Mouse (Mus musculus) hindbrain, embryonic 15.5 days (tissue): ENCODE data around the gene Gpr183. TPM values are rescaled to one million over a fixed set of nuclear protein-coding genes. Genes with fewer than 3 reads are reported as not detected.

Experiments
- ATAC-seq: fragments of 200-750 bp; cut with Nextera tagmentation; 2 replicates; pipeline ENCODE4 v1.8.0; 2017; ENCODE audit warnings: low read depth, moderate number of reproducible peaks, moderate TSS enrichment; ENCODE audit not compliant: low FRiP score
- H3K27ac ChIP-seq: fragments of 300-500 bp; sonication (generic); replicated peaks from 2 replicates; pipeline ENCODE4 v1.5.1; 2015; ENCODE audit warnings: mild to moderate bottlenecking, inconsistent platforms
- H3K27me3 ChIP-seq: fragments of 300-500 bp; sonication (generic); 2 replicates; pipeline ENCODE4 v1.6.1; 2015; ENCODE audit warnings: control low read depth, inconsistent platforms
- H3K36me3 ChIP-seq: fragments of 300-500 bp; sonication (generic); 2 replicates; pipeline ENCODE4 v1.6.1; 2015; ENCODE audit warnings: control low read depth, inconsistent platforms
- H3K4me1 ChIP-seq: fragments of 300-500 bp; sonication (generic); replicated peaks from 2 replicates; pipeline ENCODE4 v1.6.1; 2015; ENCODE audit warnings: control low read depth, inconsistent platforms
- H3K4me2 ChIP-seq: fragments of 300-500 bp; sonication (generic); 2 replicates; pipeline ENCODE4 v1.6.1; 2015; ENCODE audit warnings: moderate library complexity, mild to moderate bottlenecking, inconsistent platforms
- H3K4me3 ChIP-seq: fragments of 300-500 bp; sonication (generic); 2 replicates; pipeline ENCODE4 v1.5.1; 2015; ENCODE audit warnings: mild to moderate bottlenecking, inconsistent platforms
- H3K9ac ChIP-seq: fragments of 300-500 bp; sonication (generic); 2 replicates; pipeline ENCODE4 v1.6.1; 2015; ENCODE audit warnings: inconsistent platforms
- H3K9me3 ChIP-seq: fragments of 300-500 bp; sonication (generic); 2 replicates; pipeline ENCODE4 v1.6.1; 2016; ENCODE audit warnings: control low read depth, inconsistent platforms
- WGBS: fragments of 180-500 bp; shearing (Covaris S2); methylation state at CpG from one replicate; pipeline ENCODE4 v1.1.7; 2015; 5-methylcytosine and 5-hydroxymethylcytosine counted together
- polyA plus RNA-seq: library from polyadenylated mRNA; unstranded; fragments of >200 nt; fragmentation: Nextera tagmentation; extraction: Ambion mirVana; gene quantifications from 2 replicates; pipeline ENCODE4 v1.2.1, GENCODE M21; 2015

Gene Gpr183
- polyA plus RNA-seq, 1 experiment from 2014 or later, result 0.73 TPM

DNA sequence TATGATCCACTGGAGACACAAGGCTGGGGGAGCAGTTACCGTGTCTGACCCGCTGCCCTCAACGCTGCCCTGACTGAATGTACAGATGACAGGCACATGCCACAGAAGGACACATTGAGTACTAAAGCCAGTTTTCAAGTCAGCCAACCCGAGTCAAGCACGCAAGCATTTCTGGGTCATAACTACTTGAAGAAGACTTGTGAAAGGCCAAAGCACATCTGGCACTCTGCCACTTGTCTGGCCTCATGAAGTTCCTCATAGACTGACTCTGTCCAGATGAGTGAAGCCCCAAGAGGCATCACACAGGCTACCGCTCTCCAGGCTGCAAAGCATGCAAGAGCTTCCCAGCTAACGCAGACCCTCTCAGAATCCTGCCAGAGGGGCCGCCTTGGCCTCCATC, 31.8 kb upstream of the Gpr183 start:
- ATAC-seq, result no peak
- H3K4me3 ChIP-seq, result no peak overlapping the region
- H3K27ac ChIP-seq, result no peak overlapping the region
- no peaks in the 10 kb centered on the region for H3K9me3 ChIP-seq
- no peaks in the 10 kb centered on the region for H3K27me3 ChIP-seq
- no peaks in the 10 kb centered on the region for H3K4me1 ChIP-seq
- WGBS, result 94% methylated on average over 8 of the region's 8 CpGs
- H3K4me2 ChIP-seq, result no peak overlapping the region
- no peak overlapping the region for H3K9ac ChIP-seq
- H3K36me3 ChIP-seq, result peaks cover 8% of the 10 kb centered on the region; the same call in 1 of the 2 replicates

DNA sequence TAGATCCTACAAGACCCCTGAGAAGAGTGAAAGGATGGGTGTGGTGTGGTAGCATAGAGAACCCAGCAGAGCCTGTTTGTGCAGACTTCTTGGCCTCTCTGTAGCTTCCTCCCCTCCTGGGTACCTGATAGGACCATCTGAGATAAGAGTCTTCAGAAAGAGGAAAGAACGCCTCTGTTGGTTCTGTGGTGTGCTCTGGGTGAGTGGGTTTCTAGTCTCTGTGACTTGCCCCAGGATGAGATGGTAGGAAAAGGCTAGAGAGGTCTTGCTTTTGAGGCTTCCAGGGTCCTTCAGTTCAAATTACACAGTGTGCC, 30.5 kb upstream of the Gpr183 start:
- no peak overlapping the region for H3K27ac ChIP-seq
- WGBS, result 100% methylated on average over 1 of the region's 1 CpGs
- no peak for ATAC-seq
- no peaks in the 10 kb centered on the region for H3K4me1 ChIP-seq
- no peak overlapping the region for H3K4me3 ChIP-seq
- peaks cover 8% of the 10 kb centered on the region; the same call in 1 of the 2 replicates for H3K36me3 ChIP-seq
- no peaks in the 10 kb centered on the region for H3K27me3 ChIP-seq
- no peak overlapping the region for H3K9ac ChIP-seq
- H3K4me2 ChIP-seq, result no peak overlapping the region
- no peaks in the 10 kb centered on the region for H3K9me3 ChIP-seq

DNA sequence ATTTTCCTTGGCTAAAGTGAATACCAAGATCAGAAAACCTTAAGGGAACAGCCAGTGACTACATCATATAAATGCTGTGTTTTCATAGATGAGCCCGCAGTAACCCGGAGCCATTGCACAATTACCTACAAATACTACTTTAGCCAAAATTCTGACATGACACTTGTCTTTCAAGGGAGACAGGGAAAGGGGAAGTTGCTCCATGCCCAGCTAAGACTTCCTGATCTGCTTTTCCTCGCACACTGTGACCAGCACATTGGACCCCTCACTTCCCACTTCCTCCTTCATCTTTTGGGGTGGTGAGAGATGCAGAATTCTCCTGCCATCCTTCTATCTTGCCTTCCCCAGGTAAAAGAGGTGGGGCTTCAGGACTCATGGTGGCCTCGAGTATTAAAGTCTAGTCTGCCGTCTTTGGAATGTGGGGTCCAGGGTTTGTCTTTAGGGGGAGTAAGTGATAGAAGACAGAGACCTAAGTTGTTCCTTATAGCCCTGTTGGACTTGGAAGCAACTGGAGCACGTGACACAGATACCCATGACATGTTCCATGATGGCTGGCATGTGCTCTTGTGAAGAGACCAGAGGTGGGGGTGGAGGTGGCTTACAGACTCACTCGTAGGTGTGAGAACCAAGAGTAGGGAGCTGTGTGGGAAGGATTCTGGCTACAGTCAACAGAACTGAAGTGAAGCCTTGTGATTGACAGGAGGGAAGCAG, 30.0 kb upstream of the Gpr183 start:
- Histone ChIP-seq H3K4me3 (no peak overlapping the region), H3K4me2 (no peak overlapping the region), H3K36me3 (peaks cover 8% of the 10 kb centered on the region; the same call in 1 of the 2 replicates), H3K27ac (no peak overlapping the region), H3K4me1 (no peaks in the 10 kb centered on the region), H3K9ac (no peak overlapping the region), H3K9me3 (no peaks in the 10 kb centered on the region), H3K27me3 (no peaks in the 10 kb centered on the region)
- 97% methylated on average over 7 of the region's 7 CpGs for WGBS
- no peak for ATAC-seq

DNA sequence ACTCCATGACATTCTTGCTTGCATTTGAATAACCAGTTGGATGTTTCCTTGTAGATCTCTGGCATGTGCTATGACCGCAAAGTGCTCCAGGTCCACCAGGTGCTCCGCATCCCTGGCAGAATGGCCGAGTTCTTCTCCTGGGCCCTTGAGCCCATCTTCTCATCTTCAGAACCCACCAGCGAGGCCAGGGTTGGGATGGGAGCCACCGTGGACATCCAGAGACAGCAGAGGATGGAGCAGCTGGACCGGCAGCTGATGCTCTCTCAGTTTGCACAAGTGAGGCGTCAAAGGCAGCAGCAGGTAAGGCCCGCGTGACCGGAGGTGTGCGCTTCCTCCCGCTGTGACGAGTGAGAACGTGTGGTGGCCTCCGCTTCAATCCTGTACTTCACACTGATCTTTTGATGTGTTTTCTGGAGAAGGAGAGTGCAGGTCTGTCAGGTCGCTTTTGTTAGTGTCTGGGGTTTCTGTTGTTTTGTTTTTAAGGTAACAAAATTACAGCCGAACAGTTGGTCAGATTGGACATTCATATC, 29.2 kb upstream of the Gpr183 start:
- no peak overlapping the region for H3K9ac ChIP-seq
- H3K9me3 ChIP-seq, result no peaks in the 10 kb centered on the region
- H3K27me3 ChIP-seq, result no peaks in the 10 kb centered on the region
- ATAC-seq, result no peak
- H3K4me2 ChIP-seq, result no peak overlapping the region
- no peak overlapping the region for H3K4me3 ChIP-seq
- peaks cover 8% of the 10 kb centered on the region; the same call in 1 of the 2 replicates for H3K36me3 ChIP-seq
- 96% methylated on average over 17 of the region's 17 CpGs for WGBS
- H3K27ac ChIP-seq, result no peak overlapping the region
- no peaks in the 10 kb centered on the region for H3K4me1 ChIP-seq

DNA sequence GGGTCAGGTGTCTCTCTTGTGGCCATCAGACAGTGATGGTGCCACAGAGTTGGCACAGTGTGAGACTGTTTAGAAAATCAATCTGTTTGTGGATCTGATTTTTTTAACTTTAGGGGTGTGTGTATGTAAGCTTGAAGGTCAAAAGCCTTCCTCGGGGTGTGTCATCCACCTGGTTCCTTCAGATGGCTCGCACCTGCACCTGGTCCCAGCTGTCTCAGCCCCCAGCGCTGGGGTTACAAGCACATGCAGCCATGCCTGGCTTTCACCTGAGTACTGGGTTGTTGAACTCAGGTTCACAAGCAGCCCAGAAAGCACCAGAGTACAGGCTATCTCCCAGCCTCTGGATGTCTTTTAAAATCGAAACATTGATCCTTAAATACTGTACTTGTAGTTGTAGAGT, 28.6 kb upstream of the Gpr183 start:
- Histone ChIP-seq H3K27me3 (no peaks in the 10 kb centered on the region), H3K4me2 (no peak overlapping the region), H3K9me3 (no peaks in the 10 kb centered on the region), H3K4me3 (no peak overlapping the region), H3K9ac (no peak overlapping the region), H3K4me1 (no peaks in the 10 kb centered on the region), H3K36me3 (peaks cover 8% of the 10 kb centered on the region; the same call in 1 of the 2 replicates), H3K27ac (no peak overlapping the region)
- ATAC-seq, result no peak
- 97% methylated on average over 4 of the region's 4 CpGs for WGBS

DNA sequence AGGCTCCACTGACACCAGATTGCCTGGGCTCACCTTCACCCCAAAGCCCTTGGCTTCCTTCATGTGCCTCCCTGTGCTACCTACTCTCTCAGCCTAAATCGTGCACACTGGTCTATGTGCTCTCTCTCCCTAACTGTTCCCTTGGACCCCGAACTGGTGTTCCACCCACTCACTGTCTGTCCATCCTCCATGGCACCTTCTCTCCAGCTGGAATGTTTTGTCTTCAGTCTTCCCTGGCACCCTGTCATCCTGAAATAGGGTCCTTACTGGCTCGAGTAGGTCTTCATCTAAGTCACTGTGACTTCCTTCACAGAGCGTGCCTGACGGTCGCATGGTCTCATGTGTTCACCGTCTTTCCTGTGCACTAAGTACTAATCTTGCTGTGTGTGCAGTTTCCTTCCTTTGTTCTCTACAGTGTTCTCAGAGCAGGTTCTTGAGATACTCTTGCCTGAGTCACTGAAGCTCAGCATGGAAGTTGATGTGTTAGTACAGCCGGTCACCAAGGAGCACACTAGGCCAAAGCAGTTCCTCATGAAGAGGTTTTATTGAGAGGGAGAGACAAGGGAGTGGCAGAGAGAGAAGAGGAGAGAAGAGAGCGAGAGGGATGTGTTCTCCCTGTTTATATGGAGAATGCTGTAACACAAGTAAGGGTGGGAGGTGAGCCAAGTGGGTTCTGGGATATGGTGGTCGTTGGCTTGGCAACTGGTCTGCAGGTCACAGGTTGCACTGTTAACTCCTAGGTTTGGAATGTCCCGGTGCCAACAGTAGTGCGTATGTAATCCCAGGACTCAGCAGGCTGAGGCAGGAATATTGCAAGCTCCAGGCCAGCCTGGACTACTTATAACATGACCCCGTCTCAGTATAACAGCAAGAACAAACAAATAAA, 27.6 kb upstream of the Gpr183 start:
- Histone ChIP-seq H3K4me2 (no peak overlapping the region), H3K4me1 (no peaks in the 10 kb centered on the region), H3K36me3 (peaks cover 8% of the 10 kb centered on the region; the same call in 1 of the 2 replicates), H3K9me3 (no peaks in the 10 kb centered on the region), H3K27ac (no peak overlapping the region), H3K4me3 (no peak overlapping the region), H3K9ac (no peak overlapping the region), H3K27me3 (no peaks in the 10 kb centered on the region)
- 90% methylated on average over 13 of the region's 13 CpGs for WGBS
- no peak for ATAC-seq

DNA sequence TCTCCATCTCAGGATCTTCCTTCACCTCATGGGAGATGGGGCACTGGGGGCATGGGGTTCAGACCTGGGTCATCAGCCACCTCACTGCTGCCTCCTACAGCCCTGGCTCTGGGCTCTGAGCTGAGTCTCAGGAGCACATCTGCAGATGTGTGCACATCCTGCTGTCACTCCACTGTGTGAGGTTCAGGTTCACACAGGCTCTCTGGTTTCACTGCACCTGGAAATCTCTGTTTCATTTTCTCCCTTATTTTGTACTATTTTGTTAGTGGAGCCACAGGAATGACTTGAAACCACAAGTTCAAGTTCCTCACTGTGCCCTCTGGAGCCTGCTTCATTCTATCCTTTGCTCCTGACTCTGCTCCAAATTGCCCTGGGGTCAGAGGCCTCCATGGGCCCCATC, 26.9 kb upstream of the Gpr183 start:
- peaks cover 8% of the 10 kb centered on the region; the same call in 1 of the 2 replicates for H3K36me3 ChIP-seq
- H3K27me3 ChIP-seq, result no peaks in the 10 kb centered on the region
- no peak overlapping the region for H3K27ac ChIP-seq
- no peaks in the 10 kb centered on the region for H3K9me3 ChIP-seq
- H3K4me2 ChIP-seq, result no peak overlapping the region
- no peak overlapping the region for H3K4me3 ChIP-seq
- H3K4me1 ChIP-seq, result no peaks in the 10 kb centered on the region
- H3K9ac ChIP-seq, result no peak overlapping the region
- no peak for ATAC-seq

DNA sequence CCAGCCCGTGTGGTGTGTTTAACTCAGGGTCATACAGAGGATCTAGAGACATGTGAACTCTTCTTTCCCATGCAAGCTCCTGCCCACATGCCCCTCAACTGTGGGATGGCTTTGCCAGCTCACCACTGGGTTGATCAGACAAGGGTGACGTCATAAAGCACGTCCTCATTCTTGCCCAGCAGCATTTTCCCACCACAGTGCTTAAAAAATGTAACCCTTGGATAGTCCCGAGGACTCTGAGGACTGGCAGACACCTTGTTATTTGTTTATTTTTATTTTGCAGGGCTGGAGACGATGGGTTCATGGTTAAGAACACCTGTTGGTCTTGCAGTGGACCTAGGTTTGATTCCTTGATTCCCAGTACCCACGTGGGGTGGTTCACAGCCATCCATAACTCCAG, 25.9 kb upstream of the Gpr183 start:
- Histone ChIP-seq H3K9ac (no peak overlapping the region), H3K9me3 (no peaks in the 10 kb centered on the region), H3K36me3 (peaks cover 8% of the 10 kb centered on the region; the same call in 1 of the 2 replicates), H3K27me3 (no peaks in the 10 kb centered on the region), H3K27ac (no peak overlapping the region), H3K4me3 (no peak overlapping the region), H3K4me2 (no peak overlapping the region), H3K4me1 (no peaks in the 10 kb centered on the region)
- WGBS, result 94% methylated on average over 6 of the region's 6 CpGs
- no peak for ATAC-seq

DNA sequence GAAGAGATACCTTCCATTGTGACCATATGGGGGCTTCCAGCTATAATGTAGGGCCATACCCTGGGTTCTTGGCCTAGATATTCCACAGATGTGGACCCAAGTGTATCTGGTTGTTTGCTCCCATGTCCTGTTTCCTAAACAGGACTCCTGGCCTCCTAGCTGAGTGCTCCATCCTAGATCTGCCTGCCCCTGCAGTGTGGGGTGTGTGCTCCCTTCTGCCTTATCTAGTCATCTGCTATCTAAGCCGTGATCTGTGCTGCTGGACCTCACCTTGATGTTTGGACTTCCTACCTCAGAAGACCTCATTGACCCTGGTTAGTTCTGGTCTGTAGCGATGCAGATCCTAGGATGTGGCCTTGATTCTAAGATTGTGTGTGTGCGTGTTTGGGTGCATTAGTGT, 24.9 kb upstream of the Gpr183 start:
- Histone ChIP-seq H3K36me3 (peaks cover 6% of the 10 kb centered on the region; the same call in 1 of the 2 replicates), H3K4me2 (no peak overlapping the region), H3K4me3 (no peak overlapping the region), H3K27ac (no peak overlapping the region), H3K27me3 (no peaks in the 10 kb centered on the region), H3K9me3 (no peaks in the 10 kb centered on the region), H3K9ac (no peak overlapping the region), H3K4me1 (no peaks in the 10 kb centered on the region)
- WGBS, result 95% methylated on average over 3 of the region's 3 CpGs
- no peak for ATAC-seq

DNA sequence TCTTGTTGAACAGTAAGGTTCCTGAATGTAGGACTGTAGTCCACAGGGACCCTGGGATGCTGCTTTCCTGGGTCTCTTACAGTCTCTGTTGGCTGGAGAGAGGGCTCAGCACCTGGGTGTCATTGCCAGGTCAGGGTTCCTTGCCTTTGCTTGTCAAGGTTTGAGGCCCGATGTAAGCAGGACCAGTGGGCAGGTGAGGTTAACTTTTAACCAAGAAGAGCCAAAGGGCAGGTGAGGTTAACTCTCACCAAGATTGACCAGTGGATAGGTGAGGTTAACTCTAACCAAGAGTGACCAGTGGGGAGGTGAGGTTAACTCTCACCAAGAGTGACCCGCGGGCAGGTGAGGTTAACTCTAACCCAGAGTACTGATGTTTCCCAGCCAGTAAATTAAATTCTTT, 24.3 kb upstream of the Gpr183 start:
- Histone ChIP-seq H3K36me3 (peaks cover under 1% of the 10 kb centered on the region; the same call in 1 of the 2 replicates), H3K9ac (no peak overlapping the region), H3K4me3 (no peak overlapping the region), H3K9me3 (no peaks in the 10 kb centered on the region), H3K4me2 (no peak overlapping the region), H3K4me1 (no peaks in the 10 kb centered on the region), H3K27me3 (no peaks in the 10 kb centered on the region), H3K27ac (no peak overlapping the region)
- ATAC-seq, result no peak
- WGBS, result 99% methylated on average over 3 of the region's 3 CpGs

DNA sequence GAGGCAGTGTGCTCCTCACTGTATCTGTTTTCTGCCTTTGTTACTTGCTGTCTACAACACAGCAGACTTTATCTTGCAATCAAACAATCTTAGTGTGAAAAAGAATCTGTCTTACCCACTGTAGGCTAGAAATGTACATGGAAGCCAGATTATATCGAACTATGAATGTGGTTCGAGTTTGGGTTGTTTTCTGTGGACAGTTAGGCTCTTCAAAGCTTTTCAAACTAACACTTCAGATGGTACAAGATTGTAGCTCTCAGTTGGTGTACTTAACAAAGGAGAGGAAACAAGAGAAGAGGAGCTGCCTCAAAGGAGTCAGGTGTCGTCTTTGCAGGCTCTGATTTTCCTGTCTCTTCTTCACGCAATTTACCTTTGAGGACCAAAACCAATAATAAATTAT, 22.7 kb upstream of the Gpr183 start:
- H3K9ac ChIP-seq, result no peak overlapping the region
- no peaks in the 10 kb centered on the region for H3K36me3 ChIP-seq
- H3K27ac ChIP-seq, result no peak overlapping the region
- H3K4me1 ChIP-seq, result no peaks in the 10 kb centered on the region
- H3K9me3 ChIP-seq, result no peaks in the 10 kb centered on the region
- no peak for ATAC-seq
- no peaks in the 10 kb centered on the region for H3K27me3 ChIP-seq
- 85% methylated on average over 4 of the region's 4 CpGs for whole genome bisulfite sequencing
- no peak overlapping the region for H3K4me2 ChIP-seq
- H3K4me3 ChIP-seq, result no peak overlapping the region

DNA sequence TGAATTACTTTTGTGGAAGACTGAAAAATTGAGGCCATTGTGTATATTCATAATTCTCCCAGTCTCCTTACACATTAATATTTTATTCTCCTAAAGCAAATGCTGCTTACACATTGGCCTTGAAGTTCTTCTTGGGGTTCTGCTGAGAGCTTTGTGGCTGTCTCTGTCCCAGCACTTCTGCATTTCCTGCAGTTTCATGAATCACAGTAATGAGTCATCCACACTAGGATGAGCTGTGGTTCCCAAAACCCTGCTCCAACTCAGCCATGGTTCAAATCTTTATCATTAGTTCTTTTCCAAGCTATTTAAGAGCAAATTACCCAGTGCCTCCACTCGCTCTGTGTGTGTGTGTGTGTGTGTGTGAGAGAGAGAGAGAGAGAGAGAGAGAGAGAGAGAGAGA, 22.3 kb upstream of the Gpr183 start:
- Histone ChIP-seq H3K4me3 (no peak overlapping the region), H3K4me1 (no peaks in the 10 kb centered on the region), H3K27me3 (no peaks in the 10 kb centered on the region), H3K9ac (no peak overlapping the region), H3K9me3 (no peaks in the 10 kb centered on the region), H3K36me3 (no peaks in the 10 kb centered on the region), H3K27ac (no peak overlapping the region), H3K4me2 (no peak overlapping the region)
- ATAC-seq, result no peak
- 70% methylated on average over 1 of the region's 1 CpGs for WGBS
